Comparison of ENCODE assay signal across 31 mouse cellular contexts in genomic region chr16:31015271-31015670, GRCm38 (mm10).
"Had no signal": no experiment of that assay in that cellular context is flagged by ENCODE, and none has a peak within 500 bp of the region (broad histone marks: within the 10 kb centered on the region; RNA-seq: fewer than 3 reads in every experiment).

No protein-coding gene starts in this region.

- H3K36me3 ChIP-seq: limb, embryonic 10.5 days; limb, embryonic 12.5 days; limb, embryonic 13.5 days; limb, embryonic 15.5 days; liver, embryonic 13.5 days; liver, embryonic 15.5 days; lung, embryonic 15.5 days; midbrain, embryonic 10.5 days; midbrain, embryonic 12.5 days; midbrain, embryonic 13.5 days; midbrain, embryonic 15.5 days; neural tube, embryonic 12.5 days had no signal

- H3K27ac ChIP-seq: left cerebral cortex, adult 2 months; limb, embryonic 10.5 days; limb, embryonic 13.5 days; limb, embryonic 15.5 days; liver, embryonic 13.5 days; liver, embryonic 14.5 days; liver, embryonic 15.5 days; lung, embryonic 15.5 days; macrophage; midbrain, embryonic 10.5 days; midbrain, embryonic 12.5 days; midbrain, embryonic 13.5 days; midbrain, embryonic 15.5 days; neural tube, embryonic 12.5 days had no signal

- H3K27me3 ChIP-seq: limb, embryonic 12.5 days; limb, embryonic 13.5 days; limb, embryonic 15.5 days; liver, embryonic 13.5 days; liver, embryonic 15.5 days; lung, embryonic 15.5 days; megakaryocyte, embryonic 14.5 days; midbrain, embryonic 12.5 days; midbrain, embryonic 13.5 days; midbrain, embryonic 15.5 days; neural tube, embryonic 12.5 days had no signal

- DNase-seq: left cerebral cortex, postnatal 4 days; liver; liver, embryonic 13.5 days; liver, postnatal 0 days; lung, adult 18-20 months; lung, adult 2 months; lung, embryonic 14.5 days; lung, postnatal 10 days; lung, postnatal 14 days; lung, postnatal 36 days; midbrain, embryonic 14.5 days had no signal

- H3K9me3 ChIP-seq: limb, embryonic 10.5 days; limb, embryonic 12.5 days; limb, embryonic 13.5 days; limb, embryonic 15.5 days; liver, embryonic 13.5 days; liver, embryonic 15.5 days; lung, embryonic 15.5 days; megakaryocyte, embryonic 14.5 days; midbrain, embryonic 10.5 days; midbrain, embryonic 12.5 days; midbrain, embryonic 13.5 days; midbrain, embryonic 15.5 days; neural tube, embryonic 12.5 days had no signal

- H3K9ac ChIP-seq: limb, embryonic 12.5 days; limb, embryonic 13.5 days; limb, embryonic 15.5 days; liver, embryonic 13.5 days; liver, embryonic 14.5 days; liver, embryonic 15.5 days; liver, postnatal 0 days; lung, embryonic 14.5 days; lung, embryonic 15.5 days; midbrain, embryonic 12.5 days; midbrain, embryonic 13.5 days; midbrain, embryonic 15.5 days; neural tube, embryonic 12.5 days had no signal

- ATAC-seq: liver, postnatal 0 days; lung, postnatal 0 days; midbrain, embryonic 13.5 days; midbrain, embryonic 15.5 days; midbrain, embryonic 16.5 days had no signal

- H3K4me3 ChIP-seq: left cerebral cortex, adult 2 months; limb, embryonic 10.5 days; limb, embryonic 12.5 days; limb, embryonic 13.5 days; limb, embryonic 15.5 days; liver, embryonic 13.5 days; liver, embryonic 15.5 days; lung, embryonic 15.5 days; midbrain, embryonic 10.5 days; midbrain, embryonic 12.5 days; midbrain, embryonic 13.5 days; midbrain, embryonic 15.5 days; myocyte; neural tube, embryonic 12.5 days had no signal

- H3K4me2 ChIP-seq: limb, embryonic 12.5 days; limb, embryonic 13.5 days; limb, embryonic 15.5 days; liver, embryonic 11.5 days; liver, embryonic 13.5 days; liver, embryonic 15.5 days; lung, embryonic 14.5 days; lung, embryonic 15.5 days; midbrain, embryonic 11.5 days; midbrain, embryonic 12.5 days; midbrain, embryonic 13.5 days; midbrain, embryonic 15.5 days; neural tube, embryonic 12.5 days had no signal

- H3K4me1 ChIP-seq: liver, embryonic 15.5 days; midbrain, embryonic 12.5 days; midbrain, embryonic 13.5 days; midbrain, embryonic 15.5 days; neural tube, embryonic 12.5 days had no signal
